Mouse (Mus musculus) hindbrain, embryonic 14.5 days (tissue): Measurements from ENCODE around the gene Smndc1. TPM values are rescaled to one million over a fixed set of nuclear protein-coding genes. Genes with fewer than 3 reads are reported as not detected.
A peak's percentile ranks its signal among the peaks of the same experiment; 100 is the strongest.

Source experiments
- ATAC-seq: fragments of 200-750 bp; cut with Nextera tagmentation; 2 replicates; pipeline ENCODE4 v1.8.0; 2017; ENCODE audit warnings: moderate number of reproducible peaks, mild to moderate bottlenecking, moderate TSS enrichment, moderate library complexity; ENCODE audit not compliant: low FRiP score
- DNase-seq: peaks from one replicate; pipeline ENCODE4 v3.0.0-alpha.2; 2015; ENCODE audit warnings: low spot score
- H3K27ac ChIP-seq: fragments of 300-500 bp; sonication (generic); 2 replicates; pipeline ENCODE4 v1.5.1; 2014; ENCODE audit warnings: mild to moderate bottlenecking, moderate library complexity
- H3K27me3 ChIP-seq: fragments of 300-500 bp; sonication (generic); 2 replicates; pipeline ENCODE4 v1.6.1; 2014; ENCODE audit warnings: mild to moderate bottlenecking, low read length, mixed read lengths; ENCODE audit not compliant: control insufficient read depth, insufficient read depth
- H3K36me3 ChIP-seq: fragments of 300-500 bp; sonication (generic); replicated peaks from 2 replicates; pipeline ENCODE4 v1.6.1; 2014; ENCODE audit not compliant: control insufficient read depth, insufficient read depth
- H3K4me1 ChIP-seq: fragments of 300-500 bp; sonication (generic); replicated peaks from 2 replicates; pipeline ENCODE4 v1.6.1; 2014; ENCODE audit warnings: antibody characterized with exemption, low read length, mixed read lengths; ENCODE audit not compliant: control insufficient read depth, insufficient read depth
- H3K4me2 ChIP-seq: fragments of 300-500 bp; sonication (generic); replicated peaks from 2 replicates; pipeline ENCODE4 v1.6.1; 2014; ENCODE audit warnings: mild to moderate bottlenecking, moderate library complexity
- H3K4me3 ChIP-seq: fragments of 300-500 bp; sonication (generic); replicated peaks from 2 replicates; pipeline ENCODE4 v1.5.1; 2014; ENCODE audit warnings: mild to moderate bottlenecking, low read length
- H3K9ac ChIP-seq: fragments of 300-500 bp; sonication (generic); 2 replicates; pipeline ENCODE4 v1.6.1; 2014
- H3K9me3 ChIP-seq: fragments of 300-500 bp; sonication (generic); 2 replicates; pipeline ENCODE4 v1.6.1; 2016; ENCODE audit warnings: low read length; ENCODE audit not compliant: control insufficient read depth
- WGBS: fragments of 180-500 bp; shearing (Covaris S2); extraction: QIAGEN DNeasy Blood & Tissue Kit; methylation state at CpG from one replicate; pipeline ENCODE4 v1.1.7; 2014; 5-methylcytosine and 5-hydroxymethylcytosine counted together
- polyA plus RNA-seq: library from polyadenylated mRNA; unstranded; fragments of >200 nt; fragmentation: Nextera tagmentation; extraction: Ambion mirVana; gene quantifications from 2 replicates; pipeline ENCODE4 v1.2.1, GENCODE M21; 2014

The Smndc1 gene
- polyA plus RNA-seq, 1 experiment from 2014 or later, result 35.6 TPM

- no peak for ATAC-seq
- peaks cover 14% of the 10 kb centered on the region for H3K4me1 ChIP-seq
Observed at GRCm38 (mm10) chr19:53362967-53363366, 27.4 kb downstream of the Smndc1 start.

GRCm38 (mm10) chr19:53360265-53360958 lies 30.0 kb downstream of the Smndc1 start:
- H3K27ac ChIP-seq, result peak overlapping the region; percentile 82
- ATAC-seq (peak; percentile 33; the same call in 1 of the 2 replicates), DNase-seq (peak; percentile 55)
- no peaks in the 10 kb centered on the region for H3K9me3 ChIP-seq
- H3K36me3 ChIP-seq, result no peaks in the 10 kb centered on the region
- H3K4me1 ChIP-seq, result peaks cover 14% of the 10 kb centered on the region
- 46% methylated on average over 8 of the region's 8 CpGs for WGBS
- H3K4me3 ChIP-seq, result no peak overlapping the region
- no peaks in the 10 kb centered on the region for H3K27me3 ChIP-seq
- peak overlapping the region; percentile 37 for H3K4me2 ChIP-seq
- peak overlapping the region; percentile 32; the same call in 1 of the 2 replicates for H3K9ac ChIP-seq

More at GRCm38 (mm10) chr19:53362967-53363366, 27.4 kb downstream of the Smndc1 start:
- 47% methylated on average over 2 of the region's 2 CpGs for WGBS
- H3K4me2 ChIP-seq, result no peak overlapping the region
- H3K9me3 ChIP-seq, result no peaks in the 10 kb centered on the region
- no peak overlapping the region for H3K27ac ChIP-seq
- no peak overlapping the region for H3K9ac ChIP-seq
- H3K4me3 ChIP-seq, result no peak overlapping the region
- H3K27me3 ChIP-seq, result no peaks in the 10 kb centered on the region
- H3K36me3 ChIP-seq, result no peaks in the 10 kb centered on the region
- DNase-seq, result no peak

GRCm38 (mm10) chr19:53359160-53360033 lies 31.0 kb downstream of the Smndc1 start:
- H3K4me3 ChIP-seq, result no peak overlapping the region
- peaks cover 14% of the 10 kb centered on the region for H3K4me1 ChIP-seq
- WGBS, result 41% methylated on average over 22 of the region's 22 CpGs
- no peaks in the 10 kb centered on the region for H3K9me3 ChIP-seq
- H3K27ac ChIP-seq, result peak overlapping the region; percentile 82
- ATAC-seq, result peak; percentile 66; the same call in 1 of the 2 replicates
- peak overlapping the region; percentile 37 for H3K4me2 ChIP-seq
- H3K36me3 ChIP-seq, result no peaks in the 10 kb centered on the region
- no peaks in the 10 kb centered on the region for H3K27me3 ChIP-seq
- DNase-seq, result peak; percentile 70
- H3K9ac ChIP-seq, result peak overlapping the region; percentile 32; the same call in 1 of the 2 replicates

- WGBS, result 79% methylated on average over 16 of the region's 16 CpGs
Observed at GRCm38 (mm10) chr19:53355065-53355464, 35.3 kb downstream of the Smndc1 start.

GRCm38 (mm10) chr19:53354271-53355000 lies 35.9 kb downstream of the Smndc1 start:
- H3K36me3 ChIP-seq, result peaks cover 9% of the 10 kb centered on the region; the same call in 1 of the 2 replicates
- no peak overlapping the region for H3K9ac ChIP-seq
- WGBS, result 69% methylated on average over 7 of the region's 7 CpGs
- ATAC-seq, result no peak
- H3K9me3 ChIP-seq, result no peaks in the 10 kb centered on the region
- no peak overlapping the region for H3K4me2 ChIP-seq
- H3K27me3 ChIP-seq, result no peaks in the 10 kb centered on the region
- no peak overlapping the region for H3K4me3 ChIP-seq
- H3K27ac ChIP-seq, result no peak overlapping the region
- peaks cover 4% of the 10 kb centered on the region; the same call in 1 of the 2 replicates for H3K4me1 ChIP-seq
- DNase-seq, result no peak

More at GRCm38 (mm10) chr19:53355065-53355464, 35.3 kb downstream of the Smndc1 start:
- H3K36me3 ChIP-seq, result peaks cover 9% of the 10 kb centered on the region; the same call in 1 of the 2 replicates
- peaks cover 10% of the 10 kb centered on the region for H3K4me1 ChIP-seq
- no peak overlapping the region for H3K9ac ChIP-seq
- no peak for DNase-seq
- ATAC-seq, result no peak
- H3K27me3 ChIP-seq, result no peaks in the 10 kb centered on the region
- no peaks in the 10 kb centered on the region for H3K9me3 ChIP-seq
- H3K27ac ChIP-seq, result no peak overlapping the region
- no peak overlapping the region for H3K4me2 ChIP-seq
- H3K4me3 ChIP-seq, result no peak overlapping the region

DNA sequence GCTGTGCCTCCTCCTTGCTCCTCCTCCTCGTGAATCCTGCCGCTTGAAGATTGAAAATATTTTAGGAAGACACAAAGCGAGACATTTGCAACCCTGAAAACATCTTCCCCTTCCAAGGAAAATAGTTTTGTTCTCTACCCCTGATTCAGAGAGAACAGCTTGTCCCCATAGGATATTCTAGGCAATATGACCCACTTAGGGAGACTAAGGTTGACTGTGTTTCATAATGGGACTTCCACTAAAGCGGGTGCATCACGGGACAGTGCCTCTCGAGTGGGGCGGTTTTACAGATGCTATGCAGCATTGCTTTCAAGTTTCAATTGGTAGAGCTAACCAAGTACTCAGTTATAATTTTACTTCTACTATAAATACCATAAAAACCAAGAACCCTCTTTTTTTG lies 36.5 kb downstream of the Smndc1 start:
- Histone ChIP-seq H3K9me3 (no peaks in the 10 kb centered on the region), H3K27me3 (no peaks in the 10 kb centered on the region), H3K4me3 (no peak overlapping the region), H3K36me3 (peaks cover 9% of the 10 kb centered on the region; the same call in 1 of the 2 replicates), H3K9ac (no peak overlapping the region), H3K4me1 (no peaks in the 10 kb centered on the region), H3K27ac (no peak overlapping the region), H3K4me2 (no peak overlapping the region)
- no peak for ATAC-seq
- no peak for DNase-seq
- 90% methylated on average over 7 of the region's 7 CpGs for WGBS

DNA sequence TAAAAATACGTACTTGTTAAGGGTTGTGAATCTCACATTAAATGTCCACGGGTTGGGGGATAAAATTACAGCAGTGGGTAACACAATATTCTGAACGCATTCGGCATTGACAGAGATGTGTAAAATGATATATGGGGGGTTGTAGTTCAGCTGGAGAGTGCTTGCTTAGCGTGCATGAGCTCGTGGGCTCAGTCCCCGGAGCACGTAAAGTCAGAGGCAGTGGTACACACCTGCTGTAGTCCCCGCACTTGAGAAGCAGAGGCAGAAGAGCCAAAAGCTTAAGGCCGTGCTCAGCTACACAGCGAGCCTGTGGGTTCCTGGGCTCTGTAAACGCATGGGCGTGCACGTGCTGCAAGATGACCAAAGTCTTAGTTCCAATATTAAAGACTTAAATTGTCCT lies 44.6 kb downstream of the Smndc1 start:
- Histone ChIP-seq H3K9me3 (no peaks in the 10 kb centered on the region), H3K27ac (no peak overlapping the region), H3K4me1 (peaks cover 4% of the 10 kb centered on the region; the same call in 1 of the 2 replicates), H3K27me3 (no peaks in the 10 kb centered on the region), H3K4me2 (no peak overlapping the region), H3K36me3 (no peaks in the 10 kb centered on the region), H3K9ac (no peak overlapping the region), H3K4me3 (no peak overlapping the region)
- 79% methylated on average over 14 of the region's 14 CpGs for WGBS
- no peak for ATAC-seq
- DNase-seq, result no peak

GRCm38 (mm10) chr19:53344062-53344461 lies 46.3 kb downstream of the Smndc1 start:
- Histone ChIP-seq H3K4me1 (peaks cover 4% of the 10 kb centered on the region; the same call in 1 of the 2 replicates), H3K4me2 (no peak overlapping the region), H3K27me3 (no peaks in the 10 kb centered on the region), H3K27ac (peak overlapping the region; percentile 29; the same call in 1 of the 2 replicates), H3K36me3 (no peaks in the 10 kb centered on the region), H3K4me3 (no peak overlapping the region), H3K9me3 (no peaks in the 10 kb centered on the region), H3K9ac (no peak overlapping the region)
- 80% methylated on average over 16 of the region's 16 CpGs for WGBS
- ATAC-seq (no peak), DNase-seq (no peak)
